Mouse (Mus musculus) ovary, postnatal 10 days (tissue): ENCODE measurements around the gene Dnah6.
A peak's percentile ranks its signal among the peaks of the same experiment; 100 is the strongest.

Experiments used
- DNase-seq: peaks from one replicate; pipeline ENCODE4 v3.0.0; 2022; ENCODE audit warnings: low spot score

The Dnah6 gene

GRCm38 (mm10) chr6:73228408-73228807 is 7.0 kb upstream of the Dnah6 start:
- DNase-seq, result no peak

GRCm38 (mm10) chr6:73227376-73228158 is 6.1 kb upstream of the Dnah6 start:
- no peak for DNase-seq

GRCm38 (mm10) chr6:73222841-73223526 is 1.5 kb upstream of the Dnah6 start:
- DNase-seq, result peak; percentile 42

- no peak for DNase-seq
Measured at GRCm38 (mm10) chr6:73221958-73222735, 696 bp upstream of the Dnah6 start.

- DNase-seq, result no peak
Measured at GRCm38 (mm10) chr6:73211602-73212001, 9.8 kb downstream of the Dnah6 start.

GRCm38 (mm10) chr6:73211036-73211435 is 10.4 kb downstream of the Dnah6 start:
- no peak for DNase-seq

GRCm38 (mm10) chr6:73210445-73210972 is 10.9 kb downstream of the Dnah6 start:
- no peak for DNase-seq

GRCm38 (mm10) chr6:73209598-73209997 is 11.9 kb downstream of the Dnah6 start:
- no peak for DNase-seq

GRCm38 (mm10) chr6:73204937-73205336 is 16.5 kb downstream of the Dnah6 start:
- DNase-seq, result no peak

GRCm38 (mm10) chr6:73203724-73204123 is 17.7 kb downstream of the Dnah6 start:
- DNase-seq, result no peak

GRCm38 (mm10) chr6:73195291-73195690 is 26.2 kb downstream of the Dnah6 start:
- no peak for DNase-seq

- no peak for DNase-seq
Measured at GRCm38 (mm10) chr6:73190756-73191155, 30.7 kb downstream of the Dnah6 start.

GRCm38 (mm10) chr6:73184276-73184675 is 37.2 kb downstream of the Dnah6 start:
- no peak for DNase-seq

GRCm38 (mm10) chr6:73182987-73183386 is 38.5 kb downstream of the Dnah6 start:
- no peak for DNase-seq

- no peak for DNase-seq
Measured at GRCm38 (mm10) chr6:73182410-73182809, 39.0 kb downstream of the Dnah6 start.

GRCm38 (mm10) chr6:73182006-73182405 is 39.4 kb downstream of the Dnah6 start:
- no peak for DNase-seq

GRCm38 (mm10) chr6:73175156-73175555 is 46.3 kb downstream of the Dnah6 start:
- no peak for DNase-seq

GRCm38 (mm10) chr6:73167230-73167629 is 54.2 kb downstream of the Dnah6 start:
- DNase-seq, result no peak

- DNase-seq, result no peak
Measured at GRCm38 (mm10) chr6:73162958-73163357, 58.5 kb downstream of the Dnah6 start.

GRCm38 (mm10) chr6:73161338-73161737 is 60.1 kb downstream of the Dnah6 start:
- no peak for DNase-seq

GRCm38 (mm10) chr6:73155455-73155854 is 66.0 kb downstream of the Dnah6 start:
- DNase-seq, result no peak

- peak; percentile 76 for DNase-seq
Measured at GRCm38 (mm10) chr6:73153675-73154074, 67.8 kb downstream of the Dnah6 start.
